Mouse (Mus musculus) G1E (cell line): Measurements from ENCODE around the gene Atp1a2. TPM values are rescaled to one million over a fixed set of nuclear protein-coding genes. Genes with fewer than 3 reads are reported as not detected.

Source experiments
- ATAC-seq: 2 replicates; pipeline ENCODE4 v1.8.0; 2016; ENCODE audit warnings: mild to moderate bottlenecking; ENCODE audit not compliant: insufficient number of reproducible peaks, poor library complexity, low FRiP score, severe bottlenecking; ENCODE audit errors: extremely low read depth
- DNase-seq: peaks from one replicate; pipeline ENCODE4 v3.0.0; 2012; ENCODE audit warnings: low spot score
- H3K27me3 ChIP-seq: 2 replicates; pipeline ENCODE4 v1.6.1; 2012; ENCODE audit warnings: mild to moderate bottlenecking, low read length, inconsistent platforms; ENCODE audit not compliant: insufficient read depth
- H3K36me3 ChIP-seq: replicated peaks from 2 replicates; pipeline ENCODE3; 2012; ENCODE audit warnings: mild to moderate bottlenecking, inconsistent platforms
- H3K4me1 ChIP-seq: 2 replicates; pipeline ENCODE4 v1.6.1; 2012; ENCODE audit warnings: low read depth, low read length, inconsistent platforms, mixed read lengths; ENCODE audit not compliant: insufficient read depth
- H3K4me3 ChIP-seq: 2 replicates; pipeline ENCODE4 v1.5.1; 2012; ENCODE audit warnings: low read depth, mild to moderate bottlenecking, inconsistent platforms, low read length, moderate library complexity, mixed read lengths
- H3K9me3 ChIP-seq: replicated peaks from 2 replicates; pipeline ENCODE4 v1.6.1; 2012; ENCODE audit warnings: inconsistent platforms
- CTCF ChIP-seq: IDR thresholded peaks from 2 replicates; pipeline ENCODE4 v1.5.1; 2012; ENCODE audit warnings: low read depth, low read length, inconsistent platforms, mixed read lengths
- GATA1 ChIP-seq: IDR thresholded peaks from 2 replicates; pipeline ENCODE4 v1.6.1; 2012; ENCODE audit warnings: borderline replicate concordance, low read length, inconsistent platforms, mixed read lengths
- GATA2 ChIP-seq: IDR thresholded peaks from 2 replicates; pipeline ENCODE4 v1.6.1; 2012; ENCODE audit warnings: low read depth, low read length, inconsistent platforms, borderline replicate concordance
- POLR2AphosphoS5 ChIP-seq: IDR thresholded peaks from 2 replicates; pipeline ENCODE4 v1.6.1; 2012; ENCODE audit warnings: low read depth, low read length, inconsistent platforms; ENCODE audit not compliant: insufficient replicate concordance
- TAL1 ChIP-seq: conservative IDR thresholded peaks from 2 replicates; pipeline ENCODE4 v1.6.1; 2012; ENCODE audit warnings: low read depth, low read length, inconsistent platforms, mixed read lengths
- polyA plus RNA-seq: library from polyadenylated mRNA; stranded (reverse); fragments of >175 nt; gene quantifications from 2 replicates; pipeline ENCODE4 v1.2.3, GENCODE M21; 2012
- total RNA-seq, 2 experiments: library from RNA; stranded (forward) in 1 of 2; stranded (reverse) in 1 of 2; fragments of 200-1000 nt in 1 of 2; fragments of >200 nt in 1 of 2; fragmentation: Nextera tagmentation in 1 of 2; gene quantifications; 2 replicates each; pipeline ENCODE4 v1.2.3; 2014 to 2017

The Atp1a2 gene
- total and polyA plus RNA-seq, 3 experiments, result 0.05 TPM; not detected in 2

GRCm38 (mm10) chr1:172229215-172229614 lies 68.6 kb downstream of the Atp1a2 start:
- no peak overlapping the region for H3K4me3 ChIP-seq
- ATAC-seq (no peak), DNase-seq (no peak)
- no peaks in the 10 kb centered on the region for H3K9me3 ChIP-seq
- H3K4me1 ChIP-seq, result no peaks in the 10 kb centered on the region
- TF ChIP-seq GATA2 (no peak), POLR2AphosphoS5 (no peak), TAL1 (no peak), CTCF (no peak)
- peaks cover 17% of the 10 kb centered on the region for H3K27me3 ChIP-seq
- H3K36me3 ChIP-seq, result no peaks in the 10 kb centered on the region

GRCm38 (mm10) chr1:172228209-172228608 lies 69.7 kb downstream of the Atp1a2 start:
- ATAC-seq (no peak), DNase-seq (no peak)
- Histone ChIP-seq H3K4me1 (no peaks in the 10 kb centered on the region), H3K27me3 (peaks cover 23% of the 10 kb centered on the region), H3K9me3 (no peaks in the 10 kb centered on the region), H3K36me3 (no peaks in the 10 kb centered on the region), H3K4me3 (no peak overlapping the region)
- TF ChIP-seq GATA1 (no peak), GATA2 (no peak), CTCF (no peak), POLR2AphosphoS5 (no peak), TAL1 (no peak)

Other genes starting within 250 kb of the Atp1a2 start
- gene Nhlh1, start 240.5 kb downstream of the Atp1a2 start, total RNA-seq (2014; fragmentation: Nextera tagmentation), result not detected in 2 replicates
- not detected in 2 replicates for gene Nhlh1, start 240.5 kb downstream of the Atp1a2 start, total RNA-seq (2017)
- 0.02 TPM in 1 of 2 replicates, not detected in the other for gene Nhlh1, start 240.5 kb downstream of the Atp1a2 start, polyA plus RNA-seq
- gene Copa, start 215.5 kb downstream of the Atp1a2 start, total RNA-seq (2014; fragmentation: Nextera tagmentation), result 302 and 320 TPM in 2 replicates
- 153 and 166 TPM in 2 replicates for gene Copa, start 215.5 kb downstream of the Atp1a2 start, total RNA-seq (2017)
- 39.4 and 50.6 TPM in 2 replicates for gene Copa, start 215.5 kb downstream of the Atp1a2 start, polyA plus RNA-seq
- 79.3 and 86.3 TPM in 2 replicates for gene Ncstn, start 215.3 kb downstream of the Atp1a2 start, total RNA-seq (2014; fragmentation: Nextera tagmentation)
- 29.7 and 33.4 TPM in 2 replicates for gene Ncstn, start 215.3 kb downstream of the Atp1a2 start, total RNA-seq (2017)
- gene Ncstn, start 215.3 kb downstream of the Atp1a2 start, polyA plus RNA-seq, result 6.8 and 7.6 TPM in 2 replicates
- gene Pex19, start 171.3 kb downstream of the Atp1a2 start, total RNA-seq (2014; fragmentation: Nextera tagmentation), result 47.6 and 55.4 TPM in 2 replicates
- gene Pex19, start 171.3 kb downstream of the Atp1a2 start, total RNA-seq (2017), result 51.8 and 54.2 TPM in 2 replicates
- 12.5 and 24.9 TPM in 2 replicates for gene Pex19, start 171.3 kb downstream of the Atp1a2 start, polyA plus RNA-seq
- 82.2 and 116 TPM in 2 replicates for gene Dcaf8, start 150.0 kb downstream of the Atp1a2 start, total RNA-seq (2014; fragmentation: Nextera tagmentation)
- 120 and 124 TPM in 2 replicates for gene Dcaf8, start 150.0 kb downstream of the Atp1a2 start, total RNA-seq (2017)
- 47.8 and 60.1 TPM in 2 replicates for gene Dcaf8, start 150.0 kb downstream of the Atp1a2 start, polyA plus RNA-seq
- 5.9 and 7.4 TPM in 2 replicates for gene Pea15a, start 91.3 kb downstream of the Atp1a2 start, total RNA-seq (2014; fragmentation: Nextera tagmentation)
- gene Pea15a, start 91.3 kb downstream of the Atp1a2 start, total RNA-seq (2017), result 9.4 and 10.4 TPM in 2 replicates
- gene Pea15a, start 91.3 kb downstream of the Atp1a2 start, polyA plus RNA-seq, result 3.2 and 4.0 TPM in 2 replicates
- gene Casq1, start 78.2 kb downstream of the Atp1a2 start, total RNA-seq (2014; fragmentation: Nextera tagmentation), result not detected in 2 replicates
- 0.12 TPM in 1 of 2 replicates, not detected in the other for gene Casq1, start 78.2 kb downstream of the Atp1a2 start, total RNA-seq (2017)
- gene Casq1, start 78.2 kb downstream of the Atp1a2 start, polyA plus RNA-seq, result not detected in 2 replicates
- not detected in 2 replicates for gene Atp1a4, start 39.6 kb downstream of the Atp1a2 start, total RNA-seq (2014; fragmentation: Nextera tagmentation)
- 0.05 TPM in 1 of 2 replicates, not detected in the other for gene Atp1a4, start 39.6 kb downstream of the Atp1a2 start, total RNA-seq (2017)
- gene Atp1a4, start 39.6 kb downstream of the Atp1a2 start, polyA plus RNA-seq, result not detected in 2 replicates
- 19.9 and 33.3 TPM in 2 replicates for gene Igsf8, start 36.4 kb downstream of the Atp1a2 start, total RNA-seq (2014; fragmentation: Nextera tagmentation)
- gene Igsf8, start 36.4 kb downstream of the Atp1a2 start, total RNA-seq (2017), result 13.1 and 14.8 TPM in 2 replicates
- 69.3 and 71.4 TPM in 2 replicates for gene Igsf8, start 36.4 kb downstream of the Atp1a2 start, polyA plus RNA-seq
- not detected in 2 replicates for gene Kcnj9, start 31.3 kb upstream of the Atp1a2 start, total RNA-seq (2014; fragmentation: Nextera tagmentation)
- not detected in 2 replicates for gene Kcnj9, start 31.3 kb upstream of the Atp1a2 start, total RNA-seq (2017)
- not detected in 2 replicates for gene Kcnj9, start 31.3 kb upstream of the Atp1a2 start, polyA plus RNA-seq
- 1.1 TPM in 1 of 2 replicates, not detected in the other for gene Kcnj10, start 43.1 kb upstream of the Atp1a2 start, total RNA-seq (2014; fragmentation: Nextera tagmentation)
- gene Kcnj10, start 43.1 kb upstream of the Atp1a2 start, total RNA-seq (2017), result under 0.01 and 0.11 TPM in 2 replicates
- gene Kcnj10, start 43.1 kb upstream of the Atp1a2 start, polyA plus RNA-seq, result not detected in 2 replicates
- 28.3 and 29.5 TPM in 2 replicates for gene Pigm, start 78.5 kb upstream of the Atp1a2 start, total RNA-seq (2014; fragmentation: Nextera tagmentation)
- gene Pigm, start 78.5 kb upstream of the Atp1a2 start, total RNA-seq (2017), result 19.2 and 19.7 TPM in 2 replicates
- gene Pigm, start 78.5 kb upstream of the Atp1a2 start, polyA plus RNA-seq, result 10.6 and 12.8 TPM in 2 replicates
- not detected in 2 replicates for gene Slamf9, start 177.3 kb upstream of the Atp1a2 start, total RNA-seq (2014; fragmentation: Nextera tagmentation)
- gene Slamf9, start 177.3 kb upstream of the Atp1a2 start, total RNA-seq (2017), result not detected in 2 replicates
- not detected in 2 replicates for gene Slamf9, start 177.3 kb upstream of the Atp1a2 start, polyA plus RNA-seq
- gene Igsf9, start 183.7 kb upstream of the Atp1a2 start, total RNA-seq (2014; fragmentation: Nextera tagmentation), result not detected in 2 replicates
- 0.12 and 0.38 TPM in 2 replicates for gene Igsf9, start 183.7 kb upstream of the Atp1a2 start, total RNA-seq (2017)
- not detected in 2 replicates for gene Igsf9, start 183.7 kb upstream of the Atp1a2 start, polyA plus RNA-seq
- gene Tagln2, start 202.0 kb upstream of the Atp1a2 start, total RNA-seq (2014; fragmentation: Nextera tagmentation), result 1,068 and 1,186 TPM in 2 replicates
- gene Tagln2, start 202.0 kb upstream of the Atp1a2 start, total RNA-seq (2017), result 618 and 679 TPM in 2 replicates
- 1,022 and 1,501 TPM in 2 replicates for gene Tagln2, start 202.0 kb upstream of the Atp1a2 start, polyA plus RNA-seq
- 4.6 TPM in 1 of 2 replicates, not detected in the other for gene Cfap45, start 222.7 kb upstream of the Atp1a2 start, total RNA-seq (2014; fragmentation: Nextera tagmentation)
- 0.12 and 0.33 TPM in 2 replicates for gene Cfap45, start 222.7 kb upstream of the Atp1a2 start, total RNA-seq (2017)
- gene Cfap45, start 222.7 kb upstream of the Atp1a2 start, polyA plus RNA-seq, result not detected in 2 replicates